Mouse (Mus musculus): ENCODE data around the gene Zfp740. TPM values are rescaled to one million over a fixed set of nuclear protein-coding genes. Genes with fewer than 3 reads are reported as not detected.

The Zfp740 gene
- polyA plus RNA-seq, 1 experiment, result 71.9 TPM

- Histone ChIP-seq H3K4me3 (ENCODE audit: control insufficient read depth, insufficient read depth, low read length) (no peak overlapping the region), H3K4me1 (replicated peaks; ENCODE audit: control insufficient read depth, insufficient read depth, low read length) (peaks cover 28% of the 10 kb centered on the region), H3K36me3 (ENCODE audit: control insufficient read depth, insufficient read depth, low read length) (no peaks in the 10 kb centered on the region), H3K27me3 (ENCODE audit: control insufficient read depth, insufficient read depth, low read length) (peaks cover 11% of the 10 kb centered on the region; the same call in 1 of the 2 replicates), H3K27ac (ENCODE audit: control insufficient read depth, insufficient read depth, low read length) (no peak overlapping the region)
- TF ChIP-seq CTCF (IDR thresholded peaks at IDR 0.05; ENCODE audit: borderline replicate concordance, control insufficient read depth, extremely low read depth, insufficient read depth, low read length, poor library complexity), result no peak
- no peak for TF ChIP-seq POLR2A (IDR thresholded peaks at IDR 0.05; ENCODE audit: control insufficient read depth, extremely low read depth, insufficient read depth, low read length, poor library complexity)
- 90% methylated on average over 9 of the region's 9 CpGs for WGBS
- no peak for DNase-seq
These were observed 46.9 kb downstream of the Zfp740 start for GRCm38 (mm10) chr15:102249967-102250366.

- Histone ChIP-seq H3K4me3 (ENCODE audit: control insufficient read depth, insufficient read depth, low read length) (no peak overlapping the region), H3K27ac (ENCODE audit: control insufficient read depth, insufficient read depth, low read length) (no peak overlapping the region), H3K4me1 (replicated peaks; ENCODE audit: control insufficient read depth, insufficient read depth, low read length) (peaks cover 24% of the 10 kb centered on the region), H3K36me3 (ENCODE audit: control insufficient read depth, insufficient read depth, low read length) (no peaks in the 10 kb centered on the region), H3K27me3 (ENCODE audit: control insufficient read depth, insufficient read depth, low read length) (peaks cover 8% of the 10 kb centered on the region; the same call in 1 of the 2 replicates)
- no peak for DNase-seq
- WGBS, result 95% methylated on average over 5 of the region's 5 CpGs
- TF ChIP-seq POLR2A (IDR thresholded peaks at IDR 0.05; ENCODE audit: control insufficient read depth, extremely low read depth, insufficient read depth, low read length, poor library complexity), result no peak
- no peak for TF ChIP-seq CTCF (IDR thresholded peaks at IDR 0.05; ENCODE audit: borderline replicate concordance, control insufficient read depth, extremely low read depth, insufficient read depth, low read length, poor library complexity)
These were observed 47.5 kb downstream of the Zfp740 start for GRCm38 (mm10) chr15:102250521-102250920.

GRCm38 (mm10) chr15:102255547-102256255, 52.7 kb downstream of the Zfp740 start:
- no peak for DNase-seq
- H3K36me3 ChIP-seq (ENCODE audit: control insufficient read depth, insufficient read depth, low read length), result no peaks in the 10 kb centered on the region
- no peak overlapping the region for H3K27ac ChIP-seq (ENCODE audit: control insufficient read depth, insufficient read depth, low read length)
- no peak overlapping the region for H3K4me3 ChIP-seq (ENCODE audit: control insufficient read depth, insufficient read depth, low read length)
- peaks cover 9% of the 10 kb centered on the region; the same call in 1 of the 2 replicates for H3K27me3 ChIP-seq (ENCODE audit: control insufficient read depth, insufficient read depth, low read length)
- 88% methylated on average over 14 of the region's 14 CpGs for WGBS
- TF ChIP-seq POLR2A (IDR thresholded peaks at IDR 0.05; ENCODE audit: control insufficient read depth, extremely low read depth, insufficient read depth, low read length, poor library complexity) (no peak), CTCF (IDR thresholded peaks at IDR 0.05; ENCODE audit: borderline replicate concordance, control insufficient read depth, extremely low read depth, insufficient read depth, low read length, poor library complexity) (no peak)
- peaks cover 6% of the 10 kb centered on the region for H3K4me1 ChIP-seq (replicated peaks; ENCODE audit: control insufficient read depth, insufficient read depth, low read length)

- WGBS, result 32% methylated on average over 22 of the region's 22 CpGs
- DNase-seq, result no peak
These were observed 53.6 kb downstream of the Zfp740 start for GRCm38 (mm10) chr15:102256431-102257201.

GRCm38 (mm10) chr15:102257202-102258075, 54.4 kb downstream of the Zfp740 start, which contains the start of gene Rarg:
Rarg (minus strand) TSS chr15:102257517.
- H3K27me3 ChIP-seq (ENCODE audit: control insufficient read depth, insufficient read depth, low read length), result peaks cover 9% of the 10 kb centered on the region; the same call in 1 of the 2 replicates

More at GRCm38 (mm10) chr15:102256431-102257201, 53.6 kb downstream of the Zfp740 start:
- H3K4me1 ChIP-seq (replicated peaks; ENCODE audit: control insufficient read depth, insufficient read depth, low read length), result peaks cover 6% of the 10 kb centered on the region
- no peaks in the 10 kb centered on the region for H3K36me3 ChIP-seq (ENCODE audit: control insufficient read depth, insufficient read depth, low read length)
- H3K27me3 ChIP-seq (ENCODE audit: control insufficient read depth, insufficient read depth, low read length), result peaks cover 9% of the 10 kb centered on the region; the same call in 1 of the 2 replicates
- peak overlapping the region; percentile 46 for H3K4me3 ChIP-seq (ENCODE audit: control insufficient read depth, insufficient read depth, low read length)
- no peak overlapping the region for H3K27ac ChIP-seq (ENCODE audit: control insufficient read depth, insufficient read depth, low read length)
- TF ChIP-seq POLR2A (IDR thresholded peaks at IDR 0.05; ENCODE audit: control insufficient read depth, extremely low read depth, insufficient read depth, low read length, poor library complexity) (no peak), CTCF (IDR thresholded peaks at IDR 0.05; ENCODE audit: borderline replicate concordance, control insufficient read depth, extremely low read depth, insufficient read depth, low read length, poor library complexity) (no peak)

More at GRCm38 (mm10) chr15:102257202-102258075, 54.4 kb downstream of the Zfp740 start, which contains the start of gene Rarg:
- H3K27ac ChIP-seq (ENCODE audit: control insufficient read depth, insufficient read depth, low read length), result peak within 1 kb of the TSS; percentile 11; the same call in 1 of the 2 replicates
- WGBS, result 5% methylated on average over 44 of the region's 46 CpGs
- no peaks in the 10 kb centered on the region for H3K36me3 ChIP-seq (ENCODE audit: control insufficient read depth, insufficient read depth, low read length)
- peak within 1 kb of the TSS; percentile 46 for H3K4me3 ChIP-seq (ENCODE audit: control insufficient read depth, insufficient read depth, low read length)
- H3K4me1 ChIP-seq (replicated peaks; ENCODE audit: control insufficient read depth, insufficient read depth, low read length), result peaks cover 6% of the 10 kb centered on the region
- TF ChIP-seq POLR2A (IDR thresholded peaks at IDR 0.05; ENCODE audit: control insufficient read depth, extremely low read depth, insufficient read depth, low read length, poor library complexity) (no peak), CTCF (IDR thresholded peaks at IDR 0.05; ENCODE audit: borderline replicate concordance, control insufficient read depth, extremely low read depth, insufficient read depth, low read length, poor library complexity) (no peak)
- DNase-seq, result no peak

Measured in thymus, adult 2 months (tissue).